11 mouse cellular contexts compared by ENCODE assay signal in genomic region chr11:85976693-85977434, GRCm38 (mm10).
"Had no signal": no experiment of that assay in that cellular context is flagged by ENCODE, and none has a peak within 500 bp of the region (broad histone marks: within the 10 kb centered on the region; RNA-seq: fewer than 3 reads in every experiment).

No protein-coding gene starts in this region.

- H3K4me2 ChIP-seq: limb, embryonic 13.5 days; midbrain, embryonic 12.5 days had no signal

- H3K9ac ChIP-seq: limb, embryonic 13.5 days; liver, embryonic 14.5 days; midbrain, embryonic 12.5 days had no signal

- H3K4me3 ChIP-seq: limb, embryonic 13.5 days; midbrain, embryonic 12.5 days had no signal

- ATAC-seq: intestine, postnatal 0 days had no signal

- H3K36me3 ChIP-seq: limb, embryonic 13.5 days; midbrain, embryonic 12.5 days had no signal

- DNase-seq: kidney, postnatal 25 days; layer of hippocampus, postnatal 36 days; lung, adult 18-20 months; right cerebral cortex, adult 18-20 months; right cerebral cortex, postnatal 25 days; thymus, adult 2 months; thymus, postnatal 25 days had no signal

- H3K4me1 ChIP-seq: midbrain, embryonic 12.5 days had no signal

- H3K27me3 ChIP-seq: limb, embryonic 13.5 days had no signal

- H3K27ac ChIP-seq: limb, embryonic 13.5 days; liver, embryonic 14.5 days; midbrain, embryonic 12.5 days had no signal

- H3K9me3 ChIP-seq: limb, embryonic 13.5 days; midbrain, embryonic 12.5 days had no signal
